Mouse (Mus musculus): ENCODE results near the gene Zdhhc19.
A peak's percentile ranks its signal among the peaks of the same experiment; 100 is the strongest.

- TF ChIP-seq CTCF (IDR thresholded peaks at IDR 0.05) (peak; percentile 19), EP300 (IDR thresholded peaks at IDR 0.05) (no peak)
Measured at GRCm38 (mm10) chr16:32509066-32509942, 13.2 kb downstream of the Zdhhc19 start.
